Mouse (Mus musculus) brain, embryonic 14.5 days (tissue): ENCODE measurements at regions not wholly inside any gene's neighbourhood (a gene's known extent, or its start where the extent isn't known, plus 50 kb on each side); places are given as distances from the start of the nearest gene placed in this dataset.

Source experiments
- DNase-seq: peaks from one replicate; pipeline ENCODE4 v3.0.0-alpha.2; 2011; ENCODE audit warnings: low read depth
- CTCF ChIP-seq: fragments of 200-500 bp; IDR thresholded peaks from 2 replicates; pipeline ENCODE4 v1.5.1; 2012; ENCODE audit warnings: inconsistent platforms, mild to moderate bottlenecking, moderate library complexity, borderline replicate concordance; ENCODE audit not compliant: insufficient read depth, insufficient read length; ENCODE audit errors: extremely low read depth
- POLR2A ChIP-seq: fragments of 200-500 bp; IDR thresholded peaks from 2 replicates; pipeline ENCODE4 v1.6.1; 2012; ENCODE audit warnings: mild to moderate bottlenecking, inconsistent platforms, borderline replicate concordance; ENCODE audit not compliant: poor library complexity, insufficient read depth, insufficient read length, severe bottlenecking; ENCODE audit errors: extremely low read depth

- no peak for TF ChIP-seq POLR2A
- no peak for TF ChIP-seq CTCF
- DNase-seq = no peak
Observed at GRCm38 (mm10) chr14:46221897-46222669, 157.1 kb upstream of the Gm15217 start.

GRCm38 (mm10) chr14:46223008-46223407 lies 156.2 kb upstream of the Gm15217 start:
- no peak for DNase-seq
- TF ChIP-seq CTCF (no peak), POLR2A (no peak)

GRCm38 (mm10) chr14:46224421-46224950 lies 154.7 kb upstream of the Gm15217 start:
- no peak for DNase-seq
- TF ChIP-seq CTCF = no peak
- TF ChIP-seq POLR2A = no peak

- peak; percentile 89 for DNase-seq
- TF ChIP-seq CTCF = no peak
Observed at GRCm38 (mm10) chr14:46225851-46226608, 153.2 kb upstream of the Gm15217 start.

GRCm38 (mm10) chr14:46234040-46234439 lies 145.2 kb upstream of the Gm15217 start:
- TF ChIP-seq POLR2A (no peak), CTCF (no peak)
- DNase-seq = no peak

GRCm38 (mm10) chr14:46234835-46235234 lies 144.4 kb upstream of the Gm15217 start:
- no peak for DNase-seq
- TF ChIP-seq POLR2A = no peak
- TF ChIP-seq CTCF = no peak

GRCm38 (mm10) chr14:46240046-46240800 lies 139.0 kb upstream of the Gm15217 start:
- DNase-seq = peak; percentile 29
- no peak for TF ChIP-seq CTCF
- TF ChIP-seq POLR2A = no peak

GRCm38 (mm10) chr14:46240896-46241295 lies 138.3 kb upstream of the Gm15217 start:
- peak; percentile 52 for DNase-seq
- TF ChIP-seq POLR2A = no peak
- no peak for TF ChIP-seq CTCF

GRCm38 (mm10) chr14:46247491-46248484 lies 131.4 kb upstream of the Gm15217 start:
- peak; percentile 19 for DNase-seq
- TF ChIP-seq POLR2A (no peak), CTCF (no peak)

- no peak for DNase-seq
- TF ChIP-seq POLR2A (no peak), CTCF (no peak)
Observed at GRCm38 (mm10) chr14:46249141-46249540, 130.1 kb upstream of the Gm15217 start.

GRCm38 (mm10) chr14:46255261-46255660 lies 124.0 kb upstream of the Gm15217 start:
- TF ChIP-seq CTCF (no peak), POLR2A (no peak)

GRCm38 (mm10) chr14:46256336-46256735 lies 122.9 kb upstream of the Gm15217 start:
- DNase-seq = no peak
- no peak for TF ChIP-seq CTCF
- TF ChIP-seq POLR2A = no peak

More at GRCm38 (mm10) chr14:46255261-46255660, 124.0 kb upstream of the Gm15217 start:
- DNase-seq = no peak

GRCm38 (mm10) chr14:46257311-46257710 lies 121.9 kb upstream of the Gm15217 start:
- DNase-seq = no peak
- TF ChIP-seq CTCF (no peak), POLR2A (no peak)
